Mouse (Mus musculus) frontal cortex, postnatal 36 days (tissue): ENCODE measurements around the gene Cradd.

ENCODE experiments used
- DNase-seq, 2 experiments: peaks; one replicate each; pipeline ENCODE4 v3.0.0; 2022; ENCODE audit warnings: low spot score in 2 of 2

The Cradd gene

DNA sequence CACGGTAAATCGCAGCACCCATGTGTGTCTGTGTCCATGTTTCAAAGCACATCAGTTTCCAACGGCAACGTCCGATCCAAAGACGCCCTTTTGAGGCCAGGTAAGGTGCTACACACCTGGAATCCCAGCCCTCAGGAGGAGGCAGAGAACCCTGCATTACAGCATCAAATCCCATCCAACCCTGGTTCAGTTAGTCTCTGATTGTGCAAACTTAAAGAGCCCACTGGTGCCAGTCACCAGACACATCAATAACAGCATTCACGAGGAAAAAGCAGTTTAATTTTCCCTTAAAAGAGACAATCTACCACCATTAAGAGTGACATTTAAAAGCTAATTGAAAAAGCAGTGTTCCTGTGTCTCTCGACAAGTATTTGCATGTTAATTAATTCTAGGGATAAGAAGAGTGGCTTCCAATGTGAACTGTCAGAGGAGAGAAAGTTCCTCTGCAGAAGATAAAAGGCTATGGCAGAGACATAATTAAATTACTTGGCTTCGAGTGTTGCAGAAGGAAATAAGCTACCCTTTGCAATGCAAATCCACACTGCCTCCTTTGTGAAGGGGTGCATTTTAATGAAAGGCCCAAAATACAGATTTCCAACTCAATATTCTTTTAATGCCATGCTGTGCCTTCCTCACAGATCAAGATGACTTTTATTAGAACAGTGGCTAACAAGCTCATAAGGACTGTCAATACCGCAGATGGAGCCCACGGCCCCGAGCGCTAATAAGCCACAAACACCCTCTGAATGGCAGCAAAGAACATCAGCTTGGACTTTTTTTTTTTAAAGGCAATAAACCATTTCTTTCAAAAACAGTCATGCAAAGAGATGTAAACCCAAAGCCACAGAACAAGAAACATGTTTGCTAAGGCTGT lies 84.5 kb downstream of the Cradd start:
- DNase-seq, result no peak

DNA sequence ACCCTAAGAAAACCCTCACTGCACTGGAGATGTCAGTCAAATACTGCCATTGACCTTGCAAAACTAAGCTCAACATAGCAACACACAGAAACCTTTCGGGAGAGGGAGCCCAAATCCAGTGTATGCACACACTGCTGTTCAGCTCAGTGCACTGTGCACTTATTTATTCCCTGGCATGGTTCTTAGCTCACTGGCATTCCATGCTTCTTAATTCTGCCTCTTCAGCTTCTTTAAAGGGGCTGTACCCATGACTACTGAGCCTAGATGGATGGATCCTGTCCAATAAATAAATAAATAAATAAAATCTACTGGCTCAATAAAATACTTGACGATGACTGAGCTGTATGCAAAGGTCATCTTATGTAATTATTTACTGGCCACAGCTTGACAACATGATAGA lies 85.3 kb downstream of the Cradd start:
- no peak for DNase-seq

DNA sequence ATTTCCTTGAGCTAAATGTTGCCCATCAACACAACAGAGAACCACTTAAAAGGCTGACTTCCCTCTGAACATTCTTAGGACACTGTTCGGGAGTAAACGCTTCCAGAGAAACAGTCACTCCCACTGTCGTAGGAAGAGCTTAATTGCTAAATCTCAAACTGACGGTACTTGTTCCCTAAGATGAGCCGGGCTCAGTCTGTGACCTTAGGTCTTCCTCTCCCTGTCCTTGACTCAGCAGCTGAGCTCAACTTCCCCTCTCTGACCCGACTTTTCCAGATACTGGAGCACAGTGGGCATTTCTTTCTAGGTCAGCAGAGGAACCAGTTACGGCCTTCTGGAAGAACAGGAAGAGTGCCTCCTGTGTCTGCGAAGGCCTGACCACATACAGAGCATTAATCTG lies 87.7 kb downstream of the Cradd start:
- no peak for DNase-seq

DNA sequence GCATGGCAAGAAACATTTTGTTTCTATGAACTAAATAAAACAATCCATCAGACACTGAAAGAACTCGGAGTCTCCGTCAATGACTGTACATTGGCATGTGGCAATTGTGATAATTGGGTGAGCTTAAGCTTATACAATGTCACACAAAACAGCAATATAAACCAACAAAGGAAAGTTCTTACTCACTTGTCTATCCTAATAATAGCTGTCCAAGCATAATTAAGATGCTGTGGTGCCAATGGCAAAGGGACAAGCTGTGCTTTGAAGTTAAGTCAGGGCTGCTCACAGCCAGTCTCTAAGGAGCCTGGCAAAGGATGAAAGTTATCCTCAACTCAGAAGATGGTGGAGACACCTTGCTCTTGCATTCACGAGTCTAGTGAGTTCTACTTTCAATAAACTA lies 89.3 kb downstream of the Cradd start:
- no peak for DNase-seq

DNA sequence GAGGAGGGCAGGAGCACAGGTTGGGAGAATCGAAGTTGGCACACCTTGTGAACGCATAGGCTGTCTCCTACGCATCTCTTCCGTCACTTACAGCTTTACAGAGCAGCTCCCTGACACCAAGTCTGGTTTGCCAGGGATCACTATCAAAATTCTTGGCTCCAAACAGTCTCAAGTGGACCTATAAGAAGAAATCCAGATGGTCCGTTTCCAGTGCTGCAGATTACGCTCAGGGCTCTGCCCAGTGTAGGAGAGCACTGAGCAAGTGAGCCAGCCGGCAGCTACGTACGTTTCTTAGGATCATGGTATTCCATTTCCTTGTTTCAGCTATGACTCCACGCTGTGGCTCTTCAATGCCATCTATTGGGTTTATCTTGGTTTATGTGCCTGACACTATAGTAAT lies 90.9 kb downstream of the Cradd start:
- no peak for DNase-seq

DNA sequence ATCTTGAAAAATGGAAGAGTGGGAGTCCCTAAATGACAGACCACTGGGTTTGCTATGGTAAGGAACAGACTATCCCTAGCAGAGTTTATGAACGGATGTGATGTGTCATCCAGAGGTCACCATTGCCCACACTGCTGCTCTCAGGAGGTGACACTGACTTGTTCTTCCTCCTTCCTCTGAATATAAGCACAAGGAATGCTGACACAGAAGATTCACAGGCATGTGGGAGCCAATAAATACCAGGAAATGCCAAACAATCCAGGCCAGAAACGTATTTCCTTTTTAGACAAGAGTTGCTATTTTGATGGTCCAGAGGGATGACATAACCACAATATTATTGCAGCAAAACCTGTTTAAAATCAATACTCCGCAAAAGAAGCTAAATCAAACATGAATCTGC lies 91.4 kb downstream of the Cradd start:
- DNase-seq, result no peak

DNA sequence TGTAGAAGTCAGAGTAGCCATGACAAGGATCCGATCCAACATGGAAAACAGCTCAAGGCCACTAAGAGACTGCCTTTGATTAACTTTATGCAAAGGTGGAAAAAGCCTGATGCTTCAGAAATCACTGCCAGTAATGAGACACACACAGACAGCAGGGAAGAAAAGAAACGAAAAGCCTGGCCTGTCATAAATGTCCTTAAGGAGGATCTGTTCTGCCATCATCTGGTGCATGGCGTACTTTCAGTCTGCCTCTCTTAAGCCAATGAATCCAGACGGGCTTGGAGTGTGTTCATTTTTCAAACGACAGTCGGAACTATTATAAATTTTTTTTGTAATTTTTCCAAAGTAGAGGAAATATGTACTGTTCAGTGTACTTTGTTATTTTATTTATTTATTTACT lies 95.7 kb downstream of the Cradd start:
- DNase-seq, result no peak

DNA sequence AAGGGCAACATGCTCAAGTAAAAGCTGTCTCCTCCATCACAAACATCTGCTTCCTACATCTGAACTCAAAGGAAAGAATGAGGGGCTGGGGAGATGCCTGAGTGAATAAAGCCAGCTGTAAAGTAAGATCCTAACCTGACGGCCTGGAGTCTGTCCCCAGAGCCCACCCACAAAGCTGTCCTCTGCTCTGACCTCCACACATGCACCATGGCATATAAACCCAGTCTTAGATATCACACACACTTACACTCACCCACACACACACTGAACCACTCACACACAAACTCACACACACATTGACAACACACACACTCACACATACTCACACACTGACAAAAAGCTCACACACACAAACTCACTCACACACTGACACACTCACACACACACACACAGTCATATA lies 96.3 kb downstream of the Cradd start:
- no peak for DNase-seq

DNA sequence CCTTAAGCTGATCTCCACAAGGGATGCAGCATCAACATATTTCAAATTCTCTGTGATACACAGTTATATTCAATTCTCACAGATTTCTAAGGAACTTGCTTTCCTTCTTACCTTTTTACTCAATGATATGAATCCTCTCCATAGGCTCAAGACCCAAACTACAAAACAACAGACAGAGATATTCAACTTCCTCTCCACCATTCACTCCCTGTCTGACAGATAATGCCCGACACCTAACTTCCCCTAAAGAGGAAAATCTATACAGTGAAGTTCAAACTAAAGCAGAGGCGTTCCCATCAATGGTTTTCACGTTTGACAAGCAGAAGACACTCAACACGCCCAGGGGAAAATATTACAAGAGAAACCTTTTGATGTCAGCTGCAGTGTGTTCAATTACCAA lies 97.2 kb downstream of the Cradd start:
- no peak for DNase-seq

DNA sequence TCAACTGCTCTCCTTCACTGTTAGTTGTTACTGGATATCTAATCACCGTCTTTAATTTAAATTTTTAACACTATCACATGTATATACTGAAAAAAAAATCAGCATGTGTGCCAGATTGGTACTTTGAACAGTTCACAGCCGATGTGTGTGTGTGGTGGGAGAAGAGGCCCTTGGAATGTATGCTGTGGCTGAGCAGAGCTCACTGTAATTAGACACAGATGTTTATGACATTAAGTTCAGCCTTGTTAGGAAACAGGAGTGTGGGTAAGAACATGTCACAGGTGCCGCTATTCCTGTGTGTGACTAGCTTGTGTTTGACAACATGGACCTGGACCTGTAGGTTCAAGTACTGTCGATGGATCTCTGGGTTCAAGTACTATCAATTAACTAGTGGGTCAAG lies 98.9 kb downstream of the Cradd start:
- no peak for DNase-seq

DNA sequence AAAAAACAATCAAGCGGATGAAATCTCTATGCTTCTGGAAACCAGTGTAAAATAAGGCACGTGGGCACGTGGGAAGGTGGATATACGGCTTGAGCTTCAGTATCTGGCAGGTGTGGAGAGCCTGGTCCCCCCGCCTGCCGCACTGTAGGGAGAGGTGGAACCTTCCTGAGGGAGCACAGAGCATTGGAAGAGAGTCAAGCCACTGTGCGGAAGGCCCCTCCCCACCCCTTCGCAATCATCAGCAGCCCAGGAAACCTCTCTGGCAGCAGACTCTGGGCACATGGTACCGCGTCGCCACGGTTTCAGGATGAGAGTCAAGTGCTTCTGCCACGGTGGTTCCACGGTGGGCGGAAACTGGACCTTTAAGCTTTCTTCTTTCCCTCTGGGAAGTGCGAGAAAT lies 100.7 kb downstream of the Cradd start:
- no peak for DNase-seq

DNA sequence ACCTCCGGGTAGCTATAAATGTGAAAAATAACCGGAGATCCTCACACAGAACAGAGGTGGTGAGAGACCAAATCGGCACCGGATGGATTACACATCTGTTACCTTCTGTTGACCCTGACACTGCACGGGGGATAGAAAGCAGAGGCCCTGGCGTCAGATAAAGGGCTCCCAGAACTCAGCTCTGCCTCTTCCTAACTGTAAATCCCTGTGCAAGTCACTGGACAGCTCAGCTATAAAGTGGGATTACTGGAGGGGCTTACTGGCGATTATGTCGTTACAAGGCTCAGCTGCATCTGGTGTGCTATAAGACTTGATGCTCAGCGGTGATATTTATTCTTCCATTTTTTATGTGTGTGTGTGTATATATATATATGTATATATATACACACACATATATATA lies 102.0 kb downstream of the Cradd start:
- DNase-seq, result no peak

DNA sequence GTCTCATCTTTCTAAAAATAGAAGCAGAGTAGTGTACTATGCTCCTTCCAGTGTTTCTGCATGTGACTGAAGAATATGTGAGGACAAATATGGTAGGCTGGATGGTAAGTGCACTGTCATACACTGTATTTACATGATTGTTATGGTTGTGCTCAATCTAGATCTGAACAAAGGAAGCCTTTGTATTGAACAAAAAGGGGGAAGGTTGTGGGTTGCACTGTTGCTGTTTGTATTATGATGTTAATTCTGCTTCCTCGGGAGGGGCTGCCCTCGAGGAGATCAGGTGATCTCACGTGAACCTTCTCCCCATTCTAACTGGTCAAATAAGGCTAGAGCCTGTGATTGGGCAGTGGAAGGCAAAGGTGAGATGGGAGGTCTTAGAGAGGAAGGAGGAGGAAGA lies 103.4 kb downstream of the Cradd start:
- DNase-seq, result no peak

DNA sequence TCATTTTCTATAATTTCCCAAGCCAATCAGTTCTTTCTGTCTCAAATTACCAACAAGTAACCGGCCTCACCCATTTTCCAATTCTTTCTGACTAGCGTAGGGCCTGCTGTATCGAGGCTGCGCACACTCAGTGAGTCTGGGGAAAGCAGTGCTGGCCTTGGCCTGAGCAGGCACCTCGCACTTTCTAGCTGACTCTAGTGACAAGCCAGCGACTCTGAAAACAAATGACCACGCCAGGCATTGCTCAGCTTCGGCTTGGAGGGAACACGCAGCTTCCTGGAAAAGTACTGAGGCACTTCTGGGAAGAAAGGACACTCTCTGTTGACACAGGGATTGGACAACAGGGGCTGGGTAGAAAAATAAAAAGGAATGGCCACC lies 105.3 kb downstream of the Cradd start:
- DNase-seq, result no peak

DNA sequence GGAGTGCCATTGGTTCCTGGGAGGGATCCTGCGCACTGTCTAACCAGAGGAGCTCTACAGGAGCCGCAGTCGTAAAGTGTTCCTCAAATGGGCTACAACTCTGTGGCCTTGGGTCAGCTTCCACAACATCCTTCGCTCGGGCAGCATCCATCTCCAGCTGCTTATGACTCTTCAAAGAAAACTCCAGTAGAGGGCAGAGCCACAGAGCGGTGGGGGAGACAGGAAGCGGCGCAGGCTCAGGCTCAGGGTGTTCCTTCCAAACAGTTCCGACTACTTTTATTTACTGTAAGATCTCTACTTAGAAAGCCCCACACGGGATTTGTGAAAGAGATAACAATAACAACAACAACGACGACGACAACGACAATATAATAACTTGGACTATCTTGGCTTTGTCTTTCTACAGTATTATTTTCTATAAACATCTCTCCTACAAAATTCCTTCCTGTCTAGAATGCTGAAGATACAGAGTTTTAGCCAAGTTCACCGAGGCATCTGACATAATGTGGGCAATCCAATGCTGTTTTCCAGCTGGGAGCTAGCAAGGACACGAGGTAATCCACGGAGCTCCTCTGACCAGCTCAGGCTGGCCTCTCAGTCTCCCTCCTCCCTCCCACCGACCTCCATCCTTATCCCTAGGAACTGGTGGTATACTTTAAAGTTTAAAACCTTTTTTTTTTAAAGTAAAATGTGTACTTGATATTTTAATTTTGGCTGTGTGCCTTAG lies 105.8 kb downstream of the Cradd start:
- no peak for DNase-seq

DNA sequence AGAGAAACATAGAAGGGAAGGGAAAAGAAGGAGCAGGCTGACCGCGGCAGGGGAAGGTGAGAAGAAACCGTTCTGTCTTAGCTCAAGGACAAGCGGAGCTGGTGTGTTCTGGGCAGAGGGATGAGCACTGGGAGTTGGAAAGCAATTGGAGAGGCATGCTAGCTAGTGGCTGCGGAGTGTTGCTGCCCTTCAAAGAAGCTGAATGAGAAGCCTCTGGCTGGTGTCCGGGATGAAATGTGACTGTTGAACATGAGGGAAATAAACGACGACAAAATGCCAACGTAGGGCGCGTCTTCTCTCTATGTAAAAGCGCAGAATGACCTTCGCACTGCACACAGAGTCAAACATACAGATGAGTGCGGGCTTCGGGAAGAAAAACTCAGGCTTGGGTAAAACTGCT lies 108.6 kb downstream of the Cradd start:
- DNase-seq, result no peak

DNA sequence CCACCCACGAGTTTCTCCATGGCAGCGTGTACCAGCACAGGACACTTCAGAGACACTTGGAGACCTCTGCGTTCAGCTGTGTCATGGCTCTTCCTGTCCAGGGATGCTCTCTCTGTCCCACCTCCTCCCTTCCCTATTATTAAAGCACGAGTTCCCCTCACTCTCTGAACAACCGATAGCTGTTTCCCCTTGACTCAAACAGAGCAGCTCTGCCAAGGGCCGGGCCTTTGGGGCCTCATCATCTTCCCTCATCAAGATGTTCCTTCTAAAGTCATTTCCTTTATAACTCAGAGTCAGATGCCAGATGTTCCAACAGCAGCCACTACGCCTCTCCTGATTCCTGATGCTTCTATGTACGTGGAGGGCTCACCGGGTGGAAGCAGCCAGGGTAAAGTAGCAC lies 110.1 kb downstream of the Cradd start:
- DNase-seq, result no peak

DNA sequence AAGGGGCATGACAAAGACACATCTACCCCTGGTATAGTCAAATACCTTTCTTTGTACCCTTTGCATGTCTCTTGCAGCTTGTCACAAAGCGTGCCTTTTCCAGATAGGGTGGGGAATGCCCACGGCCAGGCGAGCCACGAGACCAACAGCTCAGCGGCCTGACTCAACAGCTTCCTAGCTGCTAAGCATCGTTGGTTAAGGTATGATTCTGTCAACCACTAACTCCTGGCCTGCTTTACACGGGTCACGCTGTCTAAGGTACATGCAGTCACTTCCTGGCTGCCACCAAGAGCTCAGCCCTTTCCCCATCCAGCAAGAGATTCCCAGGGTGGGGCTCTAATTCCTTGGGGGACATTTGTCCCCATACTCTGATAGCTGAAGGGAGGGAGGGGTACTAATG lies 110.6 kb downstream of the Cradd start:
- DNase-seq, result no peak

DNA sequence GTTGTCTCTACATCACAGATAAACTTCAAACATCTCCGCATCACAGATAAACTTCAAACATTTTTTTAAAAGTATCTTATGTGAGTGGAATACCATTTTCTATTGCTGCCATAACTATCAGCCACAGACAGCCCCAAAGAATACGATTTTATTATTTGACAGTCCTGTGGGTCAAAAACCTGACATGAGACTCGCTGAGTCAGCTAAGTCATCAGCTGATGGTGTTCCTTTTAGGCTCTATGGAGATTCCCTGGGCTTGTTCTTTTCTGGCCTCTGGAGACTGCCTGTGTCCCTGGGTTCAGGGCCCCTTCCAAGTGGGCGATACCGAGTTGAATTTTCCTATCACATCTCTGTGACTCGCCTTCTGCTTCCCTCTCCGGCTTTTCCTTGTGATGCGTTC lies 112.3 kb downstream of the Cradd start:
- DNase-seq, result no peak

DNA sequence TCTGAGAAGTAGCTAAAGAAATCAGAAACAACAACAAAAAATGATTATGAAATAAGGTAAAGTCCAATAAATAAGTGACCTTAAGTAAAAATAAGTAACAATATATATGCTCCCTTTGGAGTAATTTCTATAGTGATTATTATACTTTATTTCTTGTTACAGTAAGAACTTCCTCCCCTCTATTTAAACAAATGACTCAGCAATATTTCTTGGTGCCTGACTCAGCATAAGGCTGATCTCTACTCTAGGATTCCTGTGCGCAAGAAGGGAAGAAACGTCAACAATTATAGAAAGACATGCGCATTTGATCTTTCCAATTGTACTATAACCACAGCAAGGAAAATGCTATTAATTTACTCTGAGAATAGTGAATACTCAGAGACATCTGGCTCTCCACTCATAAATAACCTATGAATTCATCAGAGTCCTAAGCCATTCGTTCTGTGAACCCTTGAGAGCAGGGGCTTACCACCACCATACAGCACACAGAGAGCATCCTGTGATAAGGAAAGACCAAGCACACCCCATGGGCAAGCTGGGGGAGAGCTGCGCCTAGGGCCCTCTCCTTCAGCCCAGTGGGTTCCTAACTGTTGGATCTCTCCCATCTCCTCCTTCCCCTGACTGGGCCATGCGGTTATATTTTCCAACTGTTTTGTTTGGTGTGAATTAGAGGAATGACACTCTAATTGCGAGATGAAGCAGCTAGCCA lies 113.1 kb downstream of the Cradd start:
- no peak for DNase-seq

DNA sequence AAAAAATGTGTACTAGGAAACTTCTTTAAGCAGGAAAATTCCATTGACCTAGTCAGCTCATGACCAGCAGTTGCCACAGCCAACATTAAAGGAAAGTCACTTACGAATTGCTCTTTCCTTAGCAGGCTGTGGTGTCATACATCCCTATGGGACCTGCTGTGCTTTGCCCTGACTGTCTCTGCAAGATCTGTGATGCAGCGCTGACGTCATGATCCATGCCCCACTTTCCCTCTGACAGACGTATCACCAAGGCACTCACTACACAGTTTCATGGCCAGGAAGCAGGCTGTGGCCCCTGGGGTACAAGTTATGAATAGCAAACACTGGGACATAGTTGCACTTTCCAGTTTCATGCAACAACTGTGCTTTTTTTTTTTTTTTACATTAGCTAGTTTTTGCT lies 113.8 kb downstream of the Cradd start:
- DNase-seq, result no peak

DNA sequence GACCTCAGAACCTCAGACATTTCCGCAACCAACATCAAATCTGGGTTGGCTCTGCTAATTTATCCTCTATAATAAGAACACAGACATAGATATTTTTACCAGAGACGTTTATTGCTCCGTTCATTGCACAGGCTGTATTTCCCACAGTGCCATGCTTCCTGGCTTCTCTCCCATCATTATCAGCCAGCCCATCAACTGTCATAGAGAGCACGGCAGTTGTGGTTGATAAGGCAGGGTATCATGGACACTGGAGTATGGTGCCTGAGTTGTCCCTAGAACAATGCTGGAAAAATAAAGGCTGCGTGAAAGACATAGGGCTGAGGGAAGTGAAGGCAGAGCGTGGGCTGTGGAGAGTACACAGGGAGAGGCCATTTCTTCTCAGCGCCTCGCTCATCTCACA lies 116.5 kb downstream of the Cradd start:
- no peak for DNase-seq

DNA sequence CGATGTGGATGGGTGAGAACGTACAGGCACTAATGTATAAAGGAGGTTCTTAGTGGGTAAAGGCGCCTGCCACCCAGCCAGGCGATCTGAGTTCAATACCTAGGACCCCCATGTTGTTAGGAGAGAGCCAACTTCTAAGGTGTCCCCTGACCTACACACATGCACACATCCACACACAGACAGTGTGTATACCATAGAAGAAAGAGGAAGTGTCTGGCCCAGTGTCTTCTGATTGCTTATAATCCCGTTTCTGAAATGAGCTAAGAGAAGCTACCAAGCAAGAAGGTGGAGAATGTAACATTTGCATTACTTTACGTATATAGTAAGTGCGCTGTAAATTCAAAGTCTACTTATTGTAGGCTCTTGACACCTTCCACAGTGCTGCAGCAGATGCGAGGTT lies 122.4 kb downstream of the Cradd start:
- no peak for DNase-seq
